Comparison of ENCODE assay signal across 24 mouse cellular contexts in genomic region chr16:93821706-93822105, GRCm38 (mm10). TPM values are rescaled to one million over a fixed set of nuclear protein-coding genes. Genes with fewer than 3 reads are reported as not detected.
DNase-seq lines count a peak whose midpoint lies in the region; ATAC-seq and TF ChIP-seq lines count a peak whose summit lies in the region.
"Had no signal": no experiment of that assay in that cellular context is flagged by ENCODE, and none has a peak within 500 bp of the region (broad histone marks: within the 10 kb centered on the region; RNA-seq: fewer than 3 reads in every experiment).

No protein-coding gene starts in this region.

- WGBS in liver, adult 2 months = 61% methylated on average over 3 of the region's 3 CpGs

- no peak for ATAC-seq in megakaryocyte, adult 5-6 weeks (ENCODE audit: poor library complexity, severe bottlenecking)
- ATAC-seq: activated CD4-positive, CD25-positive, alpha-beta regulatory T cell, adult 4 months; CD4-positive, CD25-positive, alpha-beta regulatory T cell, adult 4 months; forebrain, embryonic 13.5 days; forebrain, embryonic 15.5 days; forebrain, postnatal 0 days; Patski had no signal

- H3K27ac ChIP-seq in liver, adult 2 months (replicated peaks; ENCODE audit: insufficient read depth, low read depth, low read length) = peak overlapping the region; percentile 73
- H3K27ac ChIP-seq: embryonic facial prominence, embryonic 10.5 days; embryonic facial prominence, embryonic 12.5 days; forebrain, embryonic 13.5 days; forebrain, embryonic 15.5 days had no signal

- no peaks in the 10 kb centered on the region for H3K27me3 ChIP-seq in liver, adult 2 months (ENCODE audit: control insufficient read depth, insufficient read depth, low read length)
- H3K27me3 ChIP-seq: CH12.LX; embryonic facial prominence, embryonic 12.5 days; forebrain, embryonic 13.5 days; forebrain, embryonic 15.5 days; Patski had no signal

- H3K4me1 ChIP-seq in liver, adult 2 months (ENCODE audit: control insufficient read depth, insufficient read depth, low read length) = peaks cover 11% of the 10 kb centered on the region
- H3K4me1 ChIP-seq: embryonic facial prominence, embryonic 12.5 days; forebrain, embryonic 13.5 days; forebrain, embryonic 15.5 days had no signal

- no peak for DNase-seq in liver, adult 2 months (ENCODE audit: extremely low read depth, low read depth, low spot score)
- DNase-seq in liver = no peak
- DNase-seq in R1 (ENCODE audit: low read depth, low spot score) = peak; percentile 90
- no peak for DNase-seq in gastrocnemius, postnatal 25 days
- DNase-seq: adrenal gland, adult 8-10 months; adrenal gland, postnatal 14 days; adrenal gland, postnatal 36 days; B cell, adult 2 months; cerebellum, adult 11-12 months; cerebellum, adult 2 months; cerebellum, adult 9-10 months; cerebellum, postnatal 10 days; cerebellum, postnatal 25 days; forebrain, postnatal 0 days had no signal

- H3K9ac ChIP-seq in liver, adult 2 months (ENCODE audit: low read depth, low read length) = no peak overlapping the region
- H3K9ac ChIP-seq: embryonic facial prominence, embryonic 12.5 days; forebrain, embryonic 13.5 days; forebrain, embryonic 15.5 days; forebrain, postnatal 0 days had no signal

- no peak overlapping the region for H3K4me3 ChIP-seq in liver, adult 2 months (ENCODE audit: insufficient read depth, low read depth, low read length)
- H3K4me3 ChIP-seq: embryonic facial prominence, embryonic 10.5 days; embryonic facial prominence, embryonic 12.5 days; forebrain, embryonic 13.5 days; forebrain, embryonic 15.5 days had no signal

- no peak for TF ChIP-seq CTCF in liver, adult 2 months (IDR thresholded peaks at IDR 0.05; ENCODE audit: low read depth, low read length)

- no peaks in the 10 kb centered on the region for H3K36me3 ChIP-seq in liver, adult 2 months (ENCODE audit: control insufficient read depth, insufficient read depth, low read length)
- H3K36me3 ChIP-seq: embryonic facial prominence, embryonic 10.5 days; embryonic facial prominence, embryonic 12.5 days; forebrain, embryonic 15.5 days; G1E had no signal

- TF ChIP-seq POLR2A in liver, adult 2 months (IDR thresholded peaks at IDR 0.05; ENCODE audit: extremely low read depth, insufficient read depth, low read length) = no peak

- no peaks in the 10 kb centered on the region for H3K79me2 ChIP-seq in liver, adult 2 months (ENCODE audit: control insufficient read depth, insufficient read depth, low read length)

RNA-seq across cellular contexts. Expression of gene Morc3, which starts 10.2 kb away (rescaled TPM):
- total RNA-seq in liver, adult 2 months (2014; rRNA removed) = 22.9 and 26.8 TPM in 2 replicates
- 2.7 and 3.1 TPM in 2 replicates for polyA plus RNA-seq in liver, adult 2 months (2012; rRNA removed)
- total RNA-seq in gastrocnemius, postnatal 25 days (2021) = 10 to 100 TPM; 11.4 to 13.9 TPM
- total RNA-seq in megakaryocyte, adult 5-6 weeks (2015) = 123 and 137 TPM in 2 replicates
- 216 and 248 TPM in 2 replicates for total RNA-seq in megakaryocyte, adult 5-6 weeks (2017)
